Mouse (Mus musculus): ENCODE measurements around the gene Dhcr24.
A peak's percentile ranks its signal among the peaks of the same experiment; 100 is the strongest.

The Dhcr24 gene

DNA sequence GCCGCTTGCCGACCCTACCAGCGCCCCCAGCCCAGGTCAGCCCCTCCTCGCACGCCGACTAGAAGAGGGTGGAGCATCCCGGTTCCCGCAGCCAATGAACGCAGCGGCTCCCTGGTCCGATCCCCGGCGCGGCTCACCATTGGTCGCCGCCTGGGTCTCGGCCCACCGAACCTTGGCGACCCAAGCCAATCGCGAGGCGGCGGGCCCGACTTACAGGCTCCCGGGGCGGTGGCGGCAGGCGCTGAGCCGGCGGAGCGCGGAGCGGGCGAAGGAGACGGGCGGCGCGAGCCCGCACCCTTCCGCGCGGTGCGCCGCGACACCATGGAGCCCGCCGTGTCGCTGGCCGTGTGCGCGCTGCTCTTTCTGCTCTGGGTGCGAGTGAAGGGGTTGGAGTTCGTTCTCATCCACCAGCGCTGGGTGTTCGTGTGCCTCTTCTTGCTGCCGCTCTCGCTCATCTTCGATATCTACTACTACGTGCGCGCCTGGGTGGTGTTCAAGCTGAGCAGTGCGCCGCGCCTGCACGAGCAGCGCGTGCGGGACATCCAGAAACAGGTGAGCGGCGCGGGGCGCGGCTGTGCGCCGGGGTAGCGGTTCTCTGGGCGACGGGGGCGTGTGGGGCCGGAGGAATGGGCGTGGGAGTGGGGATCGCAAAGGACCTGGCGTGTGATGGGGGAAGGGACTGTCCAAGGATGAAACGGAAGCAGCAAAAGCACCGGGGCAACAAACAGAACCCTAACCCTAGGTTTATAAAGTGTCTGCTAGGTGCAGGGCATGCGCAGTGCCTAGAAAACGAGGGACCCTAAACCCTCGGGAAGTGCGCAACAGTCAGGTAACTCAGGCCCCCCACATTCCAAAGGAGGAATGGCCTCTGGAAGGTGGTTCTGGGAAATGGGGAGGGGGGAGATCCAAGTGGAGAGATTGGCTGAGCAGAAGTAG, at the start of gene Dhcr24:
Dhcr24 (plus strand) TSS at position 193 of the 936 bp plus-strand sequence.
- peak; percentile 88 for DNase-seq (ENCODE audit: low read depth, low spot score)

DNA sequence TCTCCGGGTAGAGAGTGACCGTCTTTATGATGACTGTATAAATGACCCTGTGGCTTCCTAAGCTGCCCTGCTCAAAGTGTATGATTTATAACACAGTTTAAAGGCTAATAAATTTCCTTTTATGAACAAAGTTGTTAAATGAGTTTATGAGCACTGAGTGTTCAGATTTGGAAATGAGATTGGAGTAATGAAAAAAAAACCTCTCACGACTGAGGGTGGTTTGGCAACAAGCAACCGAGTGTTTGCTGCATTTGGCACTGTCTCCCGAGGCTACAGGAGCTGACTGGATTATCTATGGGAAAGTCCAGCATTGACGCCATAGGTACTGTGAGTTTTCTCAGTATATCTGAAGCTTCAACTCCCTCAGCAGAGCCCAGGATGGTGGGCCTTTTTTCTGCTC, 46.2 kb upstream of the Dhcr24 start:
- DNase-seq (ENCODE audit: low read depth, low spot score): no peak

DNA sequence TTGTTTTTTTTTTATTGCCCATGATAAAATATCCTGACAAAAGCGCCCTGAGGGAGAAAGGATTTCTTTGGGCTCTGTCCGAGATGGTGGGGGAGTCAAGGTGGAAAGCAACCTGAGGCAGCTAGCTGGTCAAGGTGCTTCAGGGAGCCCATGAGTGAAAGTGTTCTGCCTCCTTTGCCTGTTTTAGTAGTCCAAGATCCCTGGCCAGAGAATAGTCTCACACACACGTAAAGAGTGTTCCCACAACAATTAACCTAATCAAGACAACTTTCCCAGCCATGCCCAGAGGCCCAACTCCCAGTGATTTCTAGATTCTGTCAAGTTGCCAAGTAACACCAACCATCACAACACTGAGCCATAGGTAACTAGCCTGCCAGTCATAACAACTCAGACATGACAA, 38.3 kb upstream of the Dhcr24 start:
- DNase-seq (ENCODE audit: low read depth, low spot score): no peak

DNA sequence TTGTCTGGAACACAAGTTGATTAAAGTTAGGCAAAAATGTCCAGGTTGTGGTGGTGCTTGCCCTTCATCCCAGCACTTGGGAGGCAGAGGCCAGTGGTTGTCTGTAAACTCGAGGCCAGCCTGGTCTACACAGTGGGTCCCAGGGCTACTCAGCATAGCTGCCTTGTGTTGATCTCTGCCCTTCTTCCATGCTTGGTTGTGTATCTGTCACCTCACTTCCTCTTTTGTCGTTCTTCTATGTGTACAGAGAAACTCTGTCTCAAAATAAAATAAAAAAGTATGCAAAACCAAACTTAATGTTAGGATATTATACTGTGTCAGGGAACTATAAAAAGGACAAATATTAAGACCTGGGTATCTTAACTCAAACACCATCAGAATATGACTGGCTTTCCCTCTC, 36.7 kb upstream of the Dhcr24 start:
- no peak for DNase-seq (ENCODE audit: low read depth, low spot score)

DNA sequence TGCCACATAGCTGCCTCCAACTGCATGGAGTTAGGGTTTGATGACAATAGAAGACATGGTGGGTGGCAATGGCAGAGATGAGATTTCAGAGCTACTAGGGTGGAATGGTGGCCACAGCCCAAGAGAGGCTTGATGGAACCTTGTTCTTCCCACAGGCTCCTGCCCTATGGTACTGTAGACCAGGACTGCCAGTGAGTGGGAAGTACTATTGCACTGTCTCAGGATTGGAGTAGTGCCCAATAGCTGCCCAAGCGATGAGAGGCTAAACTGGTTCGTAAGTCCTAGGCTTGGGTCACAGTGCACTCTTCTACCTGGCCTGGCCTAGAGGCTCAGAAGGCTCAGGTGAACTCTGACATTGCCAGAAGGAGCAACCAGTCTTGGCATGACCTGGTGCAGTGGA, 35.8 kb upstream of the Dhcr24 start:
- DNase-seq (ENCODE audit: low read depth, low spot score): no peak

DNA sequence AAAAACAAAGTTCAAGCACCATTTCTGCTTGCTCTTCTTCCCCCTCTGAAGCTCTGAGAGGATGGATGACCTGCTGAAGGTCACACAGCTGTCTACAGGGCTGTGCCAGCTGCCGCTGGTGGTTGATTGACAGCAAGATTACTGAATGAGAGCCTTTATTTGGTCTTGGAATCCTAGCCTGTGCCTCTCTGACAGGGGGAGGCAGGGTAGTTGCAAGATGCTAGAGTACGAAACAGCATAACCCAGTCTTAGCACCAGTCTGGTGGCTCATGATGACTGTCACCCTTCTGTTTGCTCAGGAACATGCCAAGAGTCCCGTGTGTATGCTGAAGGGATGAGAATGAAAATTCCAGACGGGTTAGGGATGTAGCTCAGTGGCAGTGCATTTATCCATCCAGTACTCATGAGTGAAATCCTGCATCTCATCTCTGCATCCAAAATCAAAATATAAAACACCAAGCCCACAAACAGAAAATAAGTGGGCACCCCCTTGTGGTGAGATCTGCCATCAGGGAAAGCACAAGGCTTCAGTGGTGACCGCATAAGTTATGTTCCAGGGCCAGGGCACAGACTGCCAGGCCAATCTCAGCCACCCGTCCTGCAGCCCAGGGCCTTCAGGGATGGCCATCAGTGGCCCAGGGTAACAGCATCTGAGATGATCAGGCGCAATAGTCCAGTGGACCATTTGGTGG, 32.8 kb upstream of the Dhcr24 start:
- no peak for DNase-seq (ENCODE audit: low read depth, low spot score)

DNA sequence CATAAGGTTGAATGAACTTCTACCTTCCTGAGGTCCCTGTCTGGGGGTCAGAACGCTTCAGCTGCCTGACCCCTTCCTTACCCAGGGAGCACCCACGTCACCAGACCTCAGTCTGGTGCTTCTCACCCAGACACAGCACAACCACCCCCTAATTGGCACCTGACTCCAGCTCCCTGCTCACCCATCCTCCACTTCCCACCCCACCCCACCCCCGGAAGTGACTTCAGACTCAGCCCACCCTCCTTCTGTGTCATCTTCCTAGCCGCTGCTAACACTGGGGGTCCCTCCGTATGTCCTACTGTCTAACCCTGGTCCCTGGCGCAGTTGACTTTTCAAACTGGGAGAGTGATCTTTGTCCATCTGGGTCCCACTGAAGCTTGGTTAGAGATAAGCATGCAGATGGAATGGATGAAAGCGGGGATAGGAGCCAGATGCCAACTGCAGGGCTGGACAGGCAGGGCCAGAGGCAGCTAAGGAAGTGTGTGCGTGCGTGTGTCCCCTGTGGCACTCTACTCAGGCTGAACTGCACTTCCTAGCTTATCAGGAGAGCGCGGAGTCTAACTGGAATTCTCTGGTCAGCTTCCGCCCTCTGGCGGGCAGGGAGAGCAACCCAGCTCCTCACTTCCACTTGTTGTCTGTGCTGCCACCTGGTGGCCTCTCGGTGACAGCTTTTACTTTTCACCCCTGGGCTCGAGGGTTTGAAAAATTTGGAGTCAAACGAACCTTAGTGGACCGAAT, 31.3 kb upstream of the Dhcr24 start:
- peak; percentile 89 for DNase-seq (ENCODE audit: low read depth, low spot score)

DNA sequence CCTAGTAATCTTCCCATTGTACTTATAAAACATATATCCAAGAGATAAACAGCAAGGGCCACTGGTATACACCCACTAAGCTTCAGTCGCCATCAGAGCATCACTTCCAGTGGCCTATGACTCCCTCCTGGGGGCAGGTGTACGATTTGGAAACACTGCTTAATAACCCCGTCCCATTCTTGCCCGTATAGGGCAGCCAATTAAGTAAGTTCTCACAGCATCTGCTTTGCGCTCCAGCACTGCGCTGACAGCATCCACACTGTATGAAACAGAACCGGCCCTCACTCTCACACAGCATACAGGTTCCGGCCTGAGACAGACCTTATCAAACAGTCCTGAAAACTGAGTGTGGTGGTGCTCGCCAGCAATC, 30.7 kb upstream of the Dhcr24 start:
- DNase-seq (ENCODE audit: low read depth, low spot score): no peak

DNA sequence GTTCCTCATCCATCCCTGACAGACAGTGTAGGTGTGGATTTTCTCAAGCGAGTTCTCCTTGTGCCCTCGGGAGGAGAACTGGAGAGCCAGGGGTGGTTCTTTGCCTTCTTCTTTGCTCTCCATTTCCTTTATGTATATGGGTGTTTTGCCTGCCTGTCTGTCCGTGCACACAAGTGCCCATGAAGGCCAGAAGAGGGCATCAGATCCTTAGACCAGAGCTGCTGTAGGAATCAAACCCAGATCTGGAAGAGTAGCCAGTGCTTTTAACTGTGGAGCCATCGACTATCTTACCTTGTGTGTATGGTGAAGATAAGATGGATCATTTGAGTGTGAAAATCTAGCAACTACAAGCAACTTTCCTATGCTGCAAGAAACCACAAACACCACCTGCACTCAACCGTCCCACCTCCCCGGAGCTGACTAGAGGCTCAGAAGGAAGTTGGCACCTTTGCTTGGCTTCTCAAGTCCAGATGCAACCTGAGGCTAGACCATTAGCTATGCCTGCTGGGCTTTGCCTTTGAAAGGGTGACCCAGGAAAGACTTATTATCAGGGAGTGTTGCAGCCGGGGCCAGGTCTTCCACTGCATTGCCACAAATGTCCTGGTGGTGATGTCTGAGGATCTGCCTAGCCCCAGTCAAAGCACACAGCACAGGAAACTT, 27.3 kb upstream of the Dhcr24 start:
- DNase-seq (ENCODE audit: low read depth, low spot score): no peak

DNA sequence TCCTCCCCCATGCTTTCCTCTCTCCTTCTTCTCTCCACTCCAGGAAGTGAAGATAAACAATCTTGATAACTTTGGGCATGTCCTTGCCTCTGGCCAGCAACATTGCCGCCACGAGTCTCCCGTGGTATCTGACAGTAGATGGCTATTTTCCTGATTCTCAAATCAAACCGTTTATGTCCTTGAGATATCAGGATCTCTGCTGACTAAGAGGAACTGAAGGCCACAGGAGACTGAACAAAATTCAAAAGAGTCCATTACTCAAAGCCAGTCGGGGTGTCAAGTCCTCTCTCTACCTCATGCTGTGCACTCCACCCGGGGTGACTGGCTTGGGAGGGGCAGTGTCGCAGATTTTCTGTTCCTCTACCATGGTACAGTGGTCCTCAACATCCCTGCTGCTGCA, 26.6 kb upstream of the Dhcr24 start:
- no peak for DNase-seq (ENCODE audit: low read depth, low spot score)

DNA sequence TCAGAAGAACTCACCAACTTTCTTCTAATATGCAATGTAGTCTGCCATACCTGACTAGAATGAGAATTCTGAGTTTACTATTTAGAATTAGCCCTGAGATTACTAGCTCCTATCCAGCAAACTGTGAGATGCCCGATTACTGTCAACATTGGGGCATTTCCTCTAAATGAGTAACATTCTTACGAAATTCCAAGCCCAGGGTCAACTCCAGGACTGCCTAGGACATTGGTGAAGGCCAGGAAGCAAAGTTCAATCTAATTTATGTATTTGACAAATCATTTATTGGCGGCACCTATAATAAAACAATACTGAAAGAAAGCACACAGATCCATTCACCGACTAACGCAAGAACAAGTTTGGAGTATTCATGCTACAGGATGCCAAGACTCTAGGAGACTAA, 21.1 kb upstream of the Dhcr24 start:
- no peak for DNase-seq (ENCODE audit: low read depth, low spot score)

DNA sequence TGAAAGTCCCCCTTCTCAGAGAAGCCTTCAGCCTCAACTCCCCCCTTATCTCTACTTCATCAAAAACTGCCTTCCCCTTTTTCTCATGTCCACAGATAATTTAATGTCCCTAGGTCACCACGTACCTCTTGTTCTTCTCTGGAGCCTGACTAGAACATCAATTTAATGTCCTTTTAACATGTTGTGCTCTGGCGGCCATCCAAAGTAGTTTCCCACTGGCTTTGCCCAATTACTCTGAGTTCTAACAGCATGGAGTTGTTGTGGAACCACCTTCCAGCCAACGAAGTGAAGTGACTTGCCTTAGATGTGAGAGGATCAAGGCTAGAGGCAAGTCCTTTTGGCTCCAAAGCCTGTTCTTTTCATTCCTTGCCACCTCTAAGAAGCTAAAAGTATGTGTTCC, 19.3 kb upstream of the Dhcr24 start:
- no peak for DNase-seq (ENCODE audit: low read depth, low spot score)

DNA sequence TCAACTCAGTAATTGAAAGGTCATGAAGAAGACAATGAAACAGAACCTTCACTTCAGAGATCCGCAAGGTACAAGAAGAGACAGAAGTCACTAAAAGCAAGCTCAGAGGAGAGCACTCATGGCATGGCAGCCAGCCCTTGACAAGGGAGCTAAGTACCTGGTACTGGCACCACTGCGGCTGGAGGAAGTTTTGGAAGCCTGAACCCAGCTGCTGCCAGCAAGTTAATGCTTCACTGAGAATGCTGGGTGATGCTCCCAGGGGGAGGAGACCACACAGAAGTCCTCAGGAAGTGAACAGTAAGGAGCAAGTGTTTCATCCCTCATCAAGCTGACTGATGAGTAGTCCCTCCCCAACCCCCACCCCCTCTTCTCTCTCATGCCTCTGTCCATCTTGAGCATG, 18.6 kb upstream of the Dhcr24 start:
- DNase-seq (ENCODE audit: low read depth, low spot score): no peak

DNA sequence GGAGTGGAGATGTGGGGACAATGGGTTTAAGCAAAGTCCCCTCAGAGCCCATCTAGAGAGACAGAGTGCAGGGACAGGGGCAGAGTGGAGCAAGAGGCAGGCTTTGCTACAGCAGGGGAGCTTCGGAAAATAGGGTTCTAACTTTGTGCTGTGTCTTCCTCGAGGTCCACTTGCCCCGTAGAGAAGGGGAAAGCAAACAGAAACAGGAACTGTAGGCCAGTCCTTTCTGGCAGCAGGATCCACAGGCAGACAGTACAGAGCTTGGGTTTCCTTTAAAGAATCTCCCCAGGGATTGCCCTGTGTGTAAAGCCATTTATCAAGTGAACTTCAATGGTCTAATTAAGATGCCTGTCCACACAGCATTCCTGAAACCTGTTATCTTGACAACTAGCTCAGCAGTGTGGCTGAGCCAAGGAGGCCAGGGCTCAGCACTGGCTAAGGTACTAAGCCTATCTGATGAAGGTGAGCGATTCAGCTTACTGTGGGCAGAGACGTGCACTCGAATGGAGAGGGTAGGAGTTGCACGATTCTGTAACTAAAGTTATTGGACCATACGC, 14.9 kb upstream of the Dhcr24 start:
- DNase-seq (ENCODE audit: low read depth, low spot score): no peak

DNA sequence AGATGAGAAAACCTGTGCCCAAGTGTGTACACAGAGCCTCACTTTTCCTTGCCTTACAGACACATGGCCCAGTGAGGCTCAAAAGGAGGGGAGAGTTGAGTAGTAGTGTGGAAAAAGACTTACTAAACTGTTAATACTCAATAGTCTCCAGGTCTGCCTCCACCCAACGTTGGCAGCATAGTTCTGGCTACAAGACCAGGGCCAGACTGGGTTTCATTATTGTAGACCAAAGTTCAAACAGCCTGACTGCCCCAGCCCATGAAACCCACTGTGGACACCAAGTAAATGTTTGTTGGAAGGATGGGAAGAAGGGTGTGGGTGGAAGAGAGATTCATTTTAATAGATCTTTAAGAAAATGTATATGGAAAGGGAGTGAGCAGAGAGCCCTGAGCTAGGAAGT, 13.9 kb upstream of the Dhcr24 start:
- DNase-seq (ENCODE audit: low read depth, low spot score): no peak

DNA sequence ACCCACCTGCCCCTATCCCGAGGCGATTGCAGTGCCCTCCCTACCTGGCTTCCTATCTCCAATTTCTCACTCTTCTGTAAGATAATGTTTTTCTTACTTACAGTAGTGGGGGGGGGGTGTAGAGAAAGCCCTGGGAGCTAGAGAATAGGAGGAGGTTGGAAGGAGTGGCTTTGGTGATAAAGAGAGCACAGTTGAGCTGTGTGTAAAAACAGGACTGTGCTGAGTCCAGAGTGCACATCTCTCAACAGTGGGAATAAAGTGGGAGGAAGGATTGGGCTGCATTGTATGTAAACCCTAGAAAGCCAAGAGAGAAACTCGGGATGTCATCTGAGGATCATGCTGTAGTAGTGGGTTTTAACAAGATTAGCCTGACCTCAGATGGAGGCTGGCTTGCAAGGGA, 12.7 kb upstream of the Dhcr24 start:
- no peak for DNase-seq (ENCODE audit: low read depth, low spot score)

DNA sequence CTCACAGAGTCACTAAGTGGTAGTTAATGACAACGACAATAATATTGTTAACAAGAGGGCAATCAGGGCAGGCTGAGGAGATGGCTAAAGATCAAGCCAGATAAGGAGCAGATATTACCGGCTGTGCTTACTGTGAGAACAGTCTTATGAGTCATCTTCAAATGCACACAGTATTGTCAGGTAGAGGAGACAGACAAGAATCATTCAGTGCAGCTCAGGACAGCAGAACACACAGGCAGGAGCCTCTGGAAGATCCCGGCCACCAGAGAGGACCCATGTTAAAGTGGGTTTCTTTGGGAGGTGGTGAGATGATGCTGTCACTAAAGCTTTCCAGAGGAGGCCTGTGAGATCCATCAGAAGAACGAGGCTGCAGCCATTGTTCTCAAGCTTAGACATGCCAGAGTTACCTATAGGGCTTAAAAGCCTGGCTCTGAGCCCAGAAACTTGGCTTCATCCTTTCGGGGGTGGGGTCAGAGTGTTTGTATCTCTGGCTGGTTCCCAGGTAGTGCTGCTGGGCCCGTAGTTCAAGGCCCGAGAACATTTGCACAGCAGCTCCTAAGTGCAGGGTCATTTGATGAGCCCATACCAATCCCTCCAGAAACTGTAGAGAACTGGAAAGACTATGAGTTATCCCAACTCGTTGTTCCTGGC, 10.2 kb upstream of the Dhcr24 start:
- no peak for DNase-seq (ENCODE audit: low read depth, low spot score)

DNA sequence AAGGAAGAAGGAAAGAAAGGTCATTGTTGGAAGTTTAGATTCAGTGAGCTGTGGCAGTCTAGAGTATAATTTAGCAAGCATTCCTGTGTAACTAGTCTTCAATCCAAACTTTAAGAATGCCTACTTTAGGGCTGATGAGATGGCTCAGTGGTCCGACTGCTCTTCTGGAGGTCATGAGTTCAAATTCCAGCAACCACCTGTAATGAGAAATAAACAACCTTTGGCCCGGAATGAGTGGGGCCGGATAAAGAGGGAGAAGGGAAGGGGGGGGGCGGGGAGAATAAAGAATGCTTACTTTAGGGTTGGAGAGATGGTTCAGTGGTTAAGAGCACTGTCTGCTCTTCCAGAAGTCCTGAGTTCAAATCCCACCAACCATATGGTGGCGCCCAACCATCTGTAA, 3.6 kb upstream of the Dhcr24 start:
- no peak for DNase-seq (ENCODE audit: low read depth, low spot score)

DNA sequence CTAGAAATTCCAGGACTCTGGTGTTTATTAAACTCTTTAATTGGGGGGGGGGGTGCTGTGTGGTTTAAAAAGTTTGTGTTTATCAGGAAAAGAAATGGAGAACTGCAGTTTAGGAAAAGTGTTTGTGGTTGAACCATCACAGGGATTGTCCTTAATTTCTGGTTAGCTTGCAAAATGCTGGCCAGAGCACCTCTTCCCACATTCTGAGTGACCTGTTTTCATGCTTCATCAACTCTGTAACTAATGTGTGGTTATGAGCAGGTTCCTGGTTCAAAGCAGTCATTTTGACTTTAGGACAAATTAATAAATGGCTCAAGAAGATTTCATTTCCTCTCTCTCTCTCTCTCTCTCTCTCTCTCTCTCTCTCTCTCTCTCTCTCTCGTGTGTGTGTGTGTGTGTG, 2.9 kb upstream of the Dhcr24 start:
- DNase-seq (ENCODE audit: low read depth, low spot score): no peak

DNA sequence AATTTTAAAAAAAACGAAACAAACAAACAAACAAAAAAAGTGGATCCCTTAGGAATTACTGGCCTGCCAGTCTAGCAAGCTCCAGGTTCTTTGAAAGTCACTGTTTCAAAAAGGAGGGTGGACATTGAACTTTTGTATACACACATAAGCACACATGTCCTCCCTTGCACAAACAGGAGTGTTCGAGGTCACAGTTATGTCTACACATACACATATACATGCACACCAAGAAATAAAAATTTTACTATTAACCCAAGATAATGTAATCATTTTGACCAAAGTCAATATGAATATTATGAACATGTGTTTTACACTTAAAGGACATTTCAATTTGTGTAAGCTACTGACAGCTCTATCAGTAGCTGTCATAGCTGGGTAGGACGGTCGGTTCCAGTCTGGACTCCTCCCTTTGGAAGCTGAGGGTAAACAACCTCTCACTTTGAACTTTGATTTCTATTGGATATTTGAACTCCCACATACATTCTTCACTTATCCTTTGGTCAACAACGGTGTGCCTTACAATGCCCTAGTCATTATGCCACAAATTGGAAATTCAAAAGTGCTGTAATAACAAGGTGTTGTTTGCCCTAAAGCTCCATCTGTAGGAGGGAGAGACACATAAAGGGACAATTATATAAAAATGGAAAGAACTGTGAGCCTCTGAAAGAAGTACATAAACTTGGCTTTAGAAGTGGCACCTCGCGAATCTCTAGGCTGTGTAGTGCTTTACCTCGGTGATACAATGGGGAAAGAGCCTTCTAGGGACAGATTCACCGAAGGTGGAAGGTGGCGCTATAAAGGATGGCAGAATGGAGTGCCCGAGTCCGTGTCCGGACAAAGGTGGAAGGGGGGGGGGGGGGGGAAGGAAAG, 1.3 kb upstream of the Dhcr24 start:
- no peak for DNase-seq (ENCODE audit: low read depth, low spot score)

All from embryo, embryonic 11.5 days (tissue).